Comparison of ENCODE assay signal across 8 mouse cellular contexts in genomic region chr11:51262342-51263285, GRCm38 (mm10). TPM values are rescaled to one million over a fixed set of nuclear protein-coding genes. Genes with fewer than 3 reads are reported as not detected.
DNase-seq lines count a peak whose midpoint lies in the region; ATAC-seq lines count a peak whose summit lies in the region.

Gene BC049762, minus strand, starts transcription at chr11:51263046.

- peak; percentile 99 for DNase-seq in adrenal gland, adult (ENCODE audit: inconsistent age in 2 of 2, low spot score in 1 of 2)
- peak; percentile 99 for DNase-seq in embryo, embryonic 10.5 days (ENCODE audit: low spot score)
- DNase-seq in gastrocnemius, postnatal 14 days, result peak; percentile 98
- peak; percentile 98 to 99 for DNase-seq in left cerebral cortex, postnatal 10 days (ENCODE audit: extremely low spot score in 1 of 2, low spot score in 2 of 2)
- DNase-seq in right cerebral cortex, postnatal 25 days, result peak; percentile 99
- DNase-seq in urinary bladder, postnatal 4 days (ENCODE audit: low spot score in 2 of 2), result peak; percentile 97 to 98

- peak; percentile 90 for ATAC-seq in inflammation-experienced regulatory T-cells, adult 6 months
- ATAC-seq in megakaryocyte-erythroid progenitor cell, adult 5-6 weeks (replicated peaks; ENCODE audit: low FRiP score, low TSS enrichment, poor library complexity, severe bottlenecking), result peak; percentile 95

- intact Hi-C loops in gastrocnemius, postnatal 14 days (cut with DNase I; ENCODE audit: low total_unique reads), result no loop called here
- intact Hi-C loops in left cerebral cortex, postnatal 10 days (cut with DNase I), result loop anchor here (10.0 kb wide), 1 partner anchor 198 kb away; no protein-coding TSS in a partner anchor

RNA-seq across cellular contexts. Expression of gene BC049762, which starts in this region (rescaled TPM):
- not detected for total RNA-seq in gastrocnemius, postnatal 14 days (2021)
- polyA plus RNA-seq in inflammation-experienced regulatory T-cells, adult 6 months (2017; shearing (Covaris generic)), result not detected
- total RNA-seq in left cerebral cortex, postnatal 10 days (2021), result not detected
- not detected in 2 replicates for total RNA-seq in megakaryocyte-erythroid progenitor cell, adult 5-6 weeks (2014; fragmentation: Nextera tagmentation)
- total RNA-seq in megakaryocyte-erythroid progenitor cell, adult 5-6 weeks (2017), result not detected in 2 replicates

Comparison
In these comparisons a context has a peak if more than half of its experiments do, and no peak if none do; other contexts are left out.
1. Peak in every context shown above with its lines: DNase-seq and ATAC-seq.
2. Peak in DNase-seq in gastrocnemius, postnatal 14 days; RNA of the gene not detected or under 1 TPM.
3. Peak in ATAC-seq in inflammation-experienced regulatory T-cells, adult 6 months; RNA of the gene not detected or under 1 TPM.
4. Peak in DNase-seq in left cerebral cortex, postnatal 10 days; RNA of the gene not detected or under 1 TPM.
5. Peak in ATAC-seq in megakaryocyte-erythroid progenitor cell, adult 5-6 weeks; RNA of the gene not detected or under 1 TPM.